Mouse (Mus musculus) spleen, postnatal 36 days (tissue): ENCODE measurements around the gene Rara.
A peak's percentile ranks its signal among the peaks of the same experiment; 100 is the strongest.
"Not testable (repeated sequence)": the region's sequence is repeated elsewhere in the genome, so short reads cannot be mapped to it uniquely, and the experiment has no call there.

Experiments
- DNase-seq, 2 experiments: peaks; one replicate each; pipeline ENCODE4 v3.0.0; 2022; ENCODE audit warnings: low spot score in 2 of 2, mixed read lengths in 1 of 2

Rara gene

GRCm38 (mm10) chr11:98922851-98923711, 4.5 kb upstream of the Rara start:
- not testable (repeated sequence) for DNase-seq

GRCm38 (mm10) chr11:98924633-98925175, 2.9 kb upstream of the Rara start:
- DNase-seq: peak; percentile 66

GRCm38 (mm10) chr11:98925265-98925721, 2.3 kb upstream of the Rara start:
- no peak for DNase-seq

- no peak for DNase-seq
These were observed 1.7 kb upstream of the Rara start for GRCm38 (mm10) chr11:98925868-98926311.

- no peak for DNase-seq
These were observed 1.1 kb upstream of the Rara start for GRCm38 (mm10) chr11:98926553-98926952.

GRCm38 (mm10) chr11:98928186-98928893, 722 bp downstream of the Rara start:
- no peak for DNase-seq

- DNase-seq: no peak
These were observed 1.9 kb downstream of the Rara start for GRCm38 (mm10) chr11:98929503-98929902.

- DNase-seq: no peak
These were observed 2.5 kb downstream of the Rara start for GRCm38 (mm10) chr11:98930127-98930601.

- DNase-seq: no peak
These were observed 3.3 kb downstream of the Rara start for GRCm38 (mm10) chr11:98930773-98931512.

GRCm38 (mm10) chr11:98931513-98932292, 4.1 kb downstream of the Rara start:
- DNase-seq: no peak

- DNase-seq: no peak
These were observed 4.9 kb downstream of the Rara start for GRCm38 (mm10) chr11:98932293-98933091.

GRCm38 (mm10) chr11:98933151-98933550, 5.5 kb downstream of the Rara start:
- peak; percentile 70 to 74 for DNase-seq

- not testable (repeated sequence) for DNase-seq
These were observed 6.2 kb downstream of the Rara start for GRCm38 (mm10) chr11:98933847-98934246.

- DNase-seq: no peak
These were observed 6.7 kb downstream of the Rara start for GRCm38 (mm10) chr11:98934367-98934766.

- DNase-seq: no peak
These were observed 7.5 kb downstream of the Rara start for GRCm38 (mm10) chr11:98935123-98935522.

GRCm38 (mm10) chr11:98936170-98936569, 8.6 kb downstream of the Rara start:
- DNase-seq: no peak

- peak in 1 of 2 experiments; percentile 48 for DNase-seq
These were observed 9.2 kb downstream of the Rara start for GRCm38 (mm10) chr11:98936606-98937409.

GRCm38 (mm10) chr11:98937410-98937913, 9.8 kb downstream of the Rara start:
- DNase-seq: peak; percentile 89 to 90
